Mouse (Mus musculus): ENCODE measurements at regions not wholly inside any gene's neighbourhood (a gene's known extent, or its start where the extent isn't known, plus 50 kb on each side); places are given as distances from the start of the nearest gene placed in this dataset.
A peak's percentile ranks its signal among the peaks of the same experiment; 100 is the strongest.

DNA sequence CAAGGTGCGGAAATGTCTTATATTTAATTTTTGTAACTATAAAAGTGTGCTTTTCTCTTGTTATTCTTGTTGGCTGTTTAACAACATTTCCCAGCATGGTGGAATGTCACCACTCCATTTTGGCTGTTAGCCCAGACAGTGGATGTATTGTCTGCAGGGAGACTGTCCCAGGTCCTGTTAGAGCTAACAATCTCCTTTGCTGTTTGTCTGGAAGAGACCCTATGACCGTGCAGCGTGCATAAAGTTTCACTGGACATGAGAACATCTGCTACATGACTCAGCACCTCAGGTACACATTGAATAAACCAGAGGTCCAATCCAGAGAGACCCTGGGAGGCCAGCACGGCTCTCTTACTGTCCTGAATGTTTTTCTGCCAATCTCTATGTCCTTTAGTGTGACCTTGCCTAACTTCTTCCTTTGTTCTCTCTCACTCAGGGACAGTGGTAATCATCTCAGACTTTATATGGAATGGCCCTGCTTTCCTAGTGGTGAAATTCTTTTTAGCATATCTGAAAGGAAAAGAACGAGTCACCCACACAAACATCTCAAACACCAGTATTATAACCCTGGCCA, 450.7 kb downstream of the Fgf9 start:
- in situ Hi-C loops (cut with MboI; ENCODE audit: low pct_ligation_motif_present, low pct_unique_long_range_greater_than_20kb, low sequenced_read_pairs) (no loop called here), dilution Hi-C loops (cut with MboI; ENCODE audit: extremely low pct_ligation_motif_present, extremely low pct_unique_long_range_greater_than_20kb, low sequenced_read_pairs) (no loop called here)
- Histone ChIP-seq H3K4me2 (ENCODE audit: insufficient read depth, low read depth, poor library complexity, severe bottlenecking) (no peak overlapping the region), H3K9ac (ENCODE audit: insufficient read depth, low read depth) (no peak overlapping the region), H3K79me2 (replicated peaks; ENCODE audit: control insufficient read depth, extremely low read depth, insufficient read depth, poor library complexity, severe bottlenecking) (no peaks in the 10 kb centered on the region), H3K9me3 (replicated peaks; ENCODE audit: low read length) (no peaks in the 10 kb centered on the region), H3K4me3 (replicated peaks in 1 of 3; ENCODE audit: low read depth in 2 of 3, low read length in 2 of 3, poor library complexity in 1 of 3) (no peak overlapping the region), H3K27ac (ENCODE audit: insufficient read depth, low read depth) (no peak overlapping the region), H3K4me1 (ENCODE audit: control insufficient read depth in 1 of 2, insufficient read depth in 2 of 2) (peaks cover 3 to 42% of the 10 kb centered on the region in 2 experiments; a peak in 2 of 4 replicates), H3K36me3 (replicated peaks in 1 of 2; ENCODE audit: control insufficient read depth in 1 of 2, insufficient read depth in 1 of 2, low read length in 1 of 2) (no peaks in the 10 kb centered on the region), H3K27me3 (replicated peaks) (no peaks in the 10 kb centered on the region)
- DNase-seq (ENCODE audit: extremely low read depth), result no peak
- TF ChIP-seq NRF1 (IDR thresholded peaks at IDR 0.05; ENCODE audit: low read depth, low read length) (no peak), SMC3 (IDR thresholded peaks at IDR 0.05; ENCODE audit: low read depth, low read length) (no peak), MYC (IDR thresholded peaks at IDR 0.05; ENCODE audit: low read depth, low read length) (no peak), GABPA (IDR thresholded peaks at IDR 0.05; ENCODE audit: insufficient replicate concordance, low read depth, low read length) (no peak), JUN (IDR thresholded peaks at IDR 0.05; ENCODE audit: insufficient read depth, low read depth, low read length) (no peak), TCF12 (IDR thresholded peaks at IDR 0.05; ENCODE audit: low read depth, low read length) (no peak), HCFC1 (IDR thresholded peaks at IDR 0.05; ENCODE audit: low read depth, low read length) (no peak), E2F4 (IDR thresholded peaks at IDR 0.05; ENCODE audit: insufficient replicate concordance, low read depth, low read length) (no peak), MAFK (IDR thresholded peaks at IDR 0.05; ENCODE audit: insufficient replicate concordance, low read length) (no peak), RCOR1 (conservative IDR thresholded peaks at IDR 0.05; ENCODE audit: low read depth, low read length) (no peak), MAZ (IDR thresholded peaks at IDR 0.05; ENCODE audit: low read depth, low read length) (no peak), PAX5 (IDR thresholded peaks at IDR 0.05; ENCODE audit: low read length) (no peak), USF2 (conservative IDR thresholded peaks at IDR 0.05; ENCODE audit: low read depth, low read length) (no peak), IRF4 (IDR thresholded peaks at IDR 0.05; ENCODE audit: low read depth, low read length) (no peak), POLR2A (IDR thresholded peaks at IDR 0.05; ENCODE audit: low read depth, low read length) (no peak), JUND (conservative IDR thresholded peaks at IDR 0.05; ENCODE audit: low read depth, low read length) (no peak)

DNA sequence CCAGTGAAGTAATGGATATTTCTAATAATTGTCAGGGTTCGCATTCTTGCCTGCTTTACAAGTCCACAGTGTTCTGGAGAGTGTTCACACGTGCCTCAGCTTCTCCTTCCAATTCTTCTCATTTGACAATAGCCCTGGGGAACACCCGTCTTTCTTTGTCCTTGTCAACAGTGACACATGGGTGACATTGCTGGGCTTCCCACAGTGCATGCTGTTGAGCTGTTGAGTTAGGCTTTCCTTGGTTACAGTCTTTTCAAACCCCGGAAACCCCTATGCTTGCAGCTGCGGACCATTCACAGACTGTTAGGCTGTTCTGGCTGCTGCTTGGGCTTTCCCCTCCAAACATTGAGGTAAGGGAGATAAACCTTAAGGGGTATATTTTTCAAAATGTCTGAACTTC, 450.0 kb downstream of the Fgf9 start:
- Histone ChIP-seq H3K4me3 (replicated peaks in 1 of 3; ENCODE audit: low read depth in 2 of 3, low read length in 2 of 3, poor library complexity in 1 of 3) (no peak overlapping the region), H3K4me2 (ENCODE audit: insufficient read depth, low read depth, poor library complexity, severe bottlenecking) (peak overlapping the region; percentile 8; the same call in 1 of the 2 replicates), H3K79me2 (replicated peaks; ENCODE audit: control insufficient read depth, extremely low read depth, insufficient read depth, poor library complexity, severe bottlenecking) (no peaks in the 10 kb centered on the region), H3K36me3 (replicated peaks in 1 of 2; ENCODE audit: control insufficient read depth in 1 of 2, insufficient read depth in 1 of 2, low read length in 1 of 2) (no peaks in the 10 kb centered on the region), H3K9ac (ENCODE audit: insufficient read depth, low read depth) (no peak overlapping the region), H3K9me3 (replicated peaks; ENCODE audit: low read length) (no peaks in the 10 kb centered on the region), H3K27ac (ENCODE audit: insufficient read depth, low read depth) (no peak overlapping the region), H3K27me3 (replicated peaks) (no peaks in the 10 kb centered on the region), H3K4me1 (ENCODE audit: control insufficient read depth in 1 of 2, insufficient read depth in 2 of 2) (peaks cover 3 to 42% of the 10 kb centered on the region in 2 experiments; a peak in 2 of 4 replicates)
- dilution Hi-C loops (cut with MboI; ENCODE audit: extremely low pct_ligation_motif_present, extremely low pct_unique_long_range_greater_than_20kb, low sequenced_read_pairs), result no loop called here
- TF ChIP-seq ELF1 (IDR thresholded peaks at IDR 0.05; ENCODE audit: low read depth, low read length) (peak; percentile 51), IRF4 (IDR thresholded peaks at IDR 0.05; ENCODE audit: low read depth, low read length) (no peak)
- peak; percentile 37 for DNase-seq (ENCODE audit: extremely low read depth)
- in situ Hi-C loops (cut with MboI; ENCODE audit: low pct_ligation_motif_present, low pct_unique_long_range_greater_than_20kb, low sequenced_read_pairs), result no loop called here

Data from CH12.LX (cell line).